Mouse (Mus musculus) neural tube, embryonic 13.5 days (tissue): ENCODE measurements at regions not wholly inside any gene's neighbourhood (a gene's known extent, or its start where the extent isn't known, plus 50 kb on each side); places are given as distances from the start of the nearest gene placed in this dataset.

Source experiments
- ATAC-seq: fragments of 200-750 bp; cut with Nextera tagmentation; 2 replicates; pipeline ENCODE4 v1.8.0; 2017; ENCODE audit warnings: low read depth, mild to moderate bottlenecking, moderate TSS enrichment, moderate library complexity
- H3K27ac ChIP-seq: fragments of 300-500 bp; sonication (generic); replicated peaks from 2 replicates; pipeline ENCODE4 v1.5.1; 2015; ENCODE audit warnings: moderate library complexity, mild to moderate bottlenecking, inconsistent platforms
- H3K27me3 ChIP-seq: fragments of 300-500 bp; sonication (generic); 2 replicates; pipeline ENCODE4 v1.6.1; 2015; ENCODE audit warnings: mild to moderate bottlenecking, inconsistent platforms
- H3K36me3 ChIP-seq: fragments of 300-500 bp; sonication (generic); 2 replicates; pipeline ENCODE4 v1.6.1; 2015; ENCODE audit warnings: mild to moderate bottlenecking, inconsistent platforms
- H3K4me1 ChIP-seq: fragments of 300-500 bp; sonication (generic); replicated peaks from 2 replicates; pipeline ENCODE4 v1.6.1; 2015; ENCODE audit warnings: inconsistent platforms
- H3K4me2 ChIP-seq: fragments of 300-500 bp; sonication (generic); 2 replicates; pipeline ENCODE4 v1.6.1; 2015; ENCODE audit warnings: inconsistent platforms, mild to moderate bottlenecking, moderate library complexity
- H3K4me3 ChIP-seq: fragments of 300-500 bp; sonication (generic); 2 replicates; pipeline ENCODE4 v1.5.1; 2015; ENCODE audit warnings: mild to moderate bottlenecking, inconsistent platforms
- H3K9ac ChIP-seq: fragments of 300-500 bp; sonication (generic); 2 replicates; pipeline ENCODE4 v1.6.1; 2015; ENCODE audit warnings: moderate library complexity, mild to moderate bottlenecking, inconsistent platforms
- H3K9me3 ChIP-seq: fragments of 300-500 bp; sonication (generic); 2 replicates; pipeline ENCODE4 v1.6.1; 2016; ENCODE audit warnings: inconsistent platforms
- WGBS: fragments of 180-500 bp; shearing (Covaris S2); methylation state at CpG from one replicate; pipeline ENCODE4 v1.1.7; 2015; 5-methylcytosine and 5-hydroxymethylcytosine counted together

- no peak for ATAC-seq
- H3K9ac ChIP-seq, result no peak overlapping the region
- H3K27ac ChIP-seq, result no peak overlapping the region
- H3K9me3 ChIP-seq, result no peaks in the 10 kb centered on the region
- WGBS, result 73% methylated on average over 4 of the region's 4 CpGs
- H3K27me3 ChIP-seq, result no peaks in the 10 kb centered on the region
- H3K4me2 ChIP-seq, result no peak overlapping the region
- H3K4me1 ChIP-seq, result no peaks in the 10 kb centered on the region
- H3K4me3 ChIP-seq, result no peak overlapping the region
- no peaks in the 10 kb centered on the region for H3K36me3 ChIP-seq
Measured at GRCm38 (mm10) chr3:149393317-149394172, 403.2 kb upstream of the Adgrl2 start.

GRCm38 (mm10) chr3:149392164-149392563 lies 401.8 kb upstream of the Adgrl2 start:
- Histone ChIP-seq H3K9ac (no peak overlapping the region), H3K27me3 (no peaks in the 10 kb centered on the region), H3K4me3 (no peak overlapping the region), H3K4me2 (no peak overlapping the region), H3K27ac (no peak overlapping the region), H3K4me1 (no peaks in the 10 kb centered on the region; the same call in 1 of the 2 replicates), H3K9me3 (no peaks in the 10 kb centered on the region), H3K36me3 (no peaks in the 10 kb centered on the region)
- no peak for ATAC-seq
- WGBS, result 94% methylated on average over 9 of the region's 9 CpGs

GRCm38 (mm10) chr3:149387537-149387936 lies 397.2 kb upstream of the Adgrl2 start:
- ATAC-seq, result no peak; the same call in 1 of the 2 replicates
- Histone ChIP-seq H3K27me3 (no peaks in the 10 kb centered on the region), H3K4me3 (no peak overlapping the region), H3K27ac (no peak overlapping the region), H3K36me3 (no peaks in the 10 kb centered on the region), H3K9ac (no peak overlapping the region), H3K4me1 (no peaks in the 10 kb centered on the region; the same call in 1 of the 2 replicates), H3K9me3 (no peaks in the 10 kb centered on the region), H3K4me2 (no peak overlapping the region)
- 17% methylated on average over 3 of the region's 3 CpGs for WGBS

GRCm38 (mm10) chr3:149386027-149386426 lies 395.7 kb upstream of the Adgrl2 start:
- no peak overlapping the region for H3K9ac ChIP-seq
- H3K4me3 ChIP-seq, result no peak overlapping the region
- H3K27ac ChIP-seq, result no peak overlapping the region
- no peaks in the 10 kb centered on the region for H3K9me3 ChIP-seq
- no peak overlapping the region for H3K4me2 ChIP-seq
- H3K27me3 ChIP-seq, result no peaks in the 10 kb centered on the region
- no peak for ATAC-seq
- no peaks in the 10 kb centered on the region for H3K36me3 ChIP-seq
- peaks cover 7% of the 10 kb centered on the region; the same call in 1 of the 2 replicates for H3K4me1 ChIP-seq
- 74% methylated on average over 2 of the region's 2 CpGs for WGBS

- WGBS, result 40% methylated on average over 6 of the region's 6 CpGs
- H3K9ac ChIP-seq, result no peak overlapping the region
- peaks cover 11% of the 10 kb centered on the region; the same call in 1 of the 2 replicates for H3K4me1 ChIP-seq
- no peak overlapping the region for H3K4me2 ChIP-seq
- H3K4me3 ChIP-seq, result no peak overlapping the region
- H3K36me3 ChIP-seq, result no peaks in the 10 kb centered on the region
- no peaks in the 10 kb centered on the region for H3K9me3 ChIP-seq
- H3K27ac ChIP-seq, result no peak overlapping the region
- no peaks in the 10 kb centered on the region for H3K27me3 ChIP-seq
- no peak for ATAC-seq
Measured at GRCm38 (mm10) chr3:149385336-149385735, 395.0 kb upstream of the Adgrl2 start.

- no peaks in the 10 kb centered on the region for H3K9me3 ChIP-seq
- 70% methylated on average over 10 of the region's 10 CpGs for WGBS
- H3K4me3 ChIP-seq, result no peak overlapping the region
- no peak overlapping the region for H3K9ac ChIP-seq
- no peak overlapping the region for H3K4me2 ChIP-seq
- H3K27ac ChIP-seq, result no peak overlapping the region
- no peak for ATAC-seq
- no peaks in the 10 kb centered on the region for H3K27me3 ChIP-seq
- 0 out of 2 replicates have a peak, but pooled peaks cover 11% of the 10 kb centered on the region for H3K4me1 ChIP-seq
- H3K36me3 ChIP-seq, result no peaks in the 10 kb centered on the region
Measured at GRCm38 (mm10) chr3:149381559-149382245, 391.3 kb upstream of the Adgrl2 start.

- Histone ChIP-seq H3K27me3 (no peaks in the 10 kb centered on the region), H3K9ac (no peak overlapping the region), H3K4me1 (0 out of 2 replicates have a peak, but pooled peaks cover 11% of the 10 kb centered on the region), H3K4me3 (no peak overlapping the region), H3K36me3 (no peaks in the 10 kb centered on the region), H3K9me3 (no peaks in the 10 kb centered on the region), H3K27ac (no peak overlapping the region), H3K4me2 (no peak overlapping the region)
- WGBS, result 75% methylated on average over 6 of the region's 6 CpGs
- ATAC-seq, result no peak
Measured at GRCm38 (mm10) chr3:149381051-149381450, 390.7 kb upstream of the Adgrl2 start.

GRCm38 (mm10) chr3:149379866-149380472 lies 389.6 kb upstream of the Adgrl2 start:
- Histone ChIP-seq H3K27ac (no peak overlapping the region), H3K27me3 (no peaks in the 10 kb centered on the region), H3K4me2 (no peak overlapping the region), H3K36me3 (no peaks in the 10 kb centered on the region), H3K4me3 (no peak overlapping the region), H3K9me3 (no peaks in the 10 kb centered on the region), H3K4me1 (0 out of 2 replicates have a peak, but pooled peaks cover 11% of the 10 kb centered on the region), H3K9ac (no peak overlapping the region)
- WGBS, result 80% methylated on average over 15 of the region's 15 CpGs
- no peak for ATAC-seq

GRCm38 (mm10) chr3:149379249-149379865 lies 389.0 kb upstream of the Adgrl2 start:
- Histone ChIP-seq H3K9me3 (no peaks in the 10 kb centered on the region), H3K4me3 (no peak overlapping the region), H3K36me3 (no peaks in the 10 kb centered on the region), H3K27me3 (no peaks in the 10 kb centered on the region), H3K27ac (no peak overlapping the region), H3K4me2 (no peak overlapping the region), H3K9ac (no peak overlapping the region), H3K4me1 (0 out of 2 replicates have a peak, but pooled peaks cover 11% of the 10 kb centered on the region)
- no peak for ATAC-seq
- WGBS, result 84% methylated on average over 3 of the region's 3 CpGs

GRCm38 (mm10) chr3:149371439-149371838 lies 381.1 kb upstream of the Adgrl2 start:
- Histone ChIP-seq H3K27ac (no peak overlapping the region), H3K9ac (no peak overlapping the region), H3K4me2 (no peak overlapping the region), H3K4me1 (no peaks in the 10 kb centered on the region), H3K27me3 (no peaks in the 10 kb centered on the region; the same call in 1 of the 2 replicates), H3K4me3 (no peak overlapping the region), H3K9me3 (no peaks in the 10 kb centered on the region), H3K36me3 (no peaks in the 10 kb centered on the region)
- no peak for ATAC-seq
- WGBS, result 89% methylated on average over 5 of the region's 5 CpGs

GRCm38 (mm10) chr3:149370517-149371227 lies 380.3 kb upstream of the Adgrl2 start:
- no peak for ATAC-seq
- WGBS, result 87% methylated on average over 6 of the region's 6 CpGs

More at GRCm38 (mm10) chr3:149370517-149371227, 380.3 kb upstream of the Adgrl2 start:
- Histone ChIP-seq H3K36me3 (no peaks in the 10 kb centered on the region), H3K4me2 (no peak overlapping the region), H3K9me3 (no peaks in the 10 kb centered on the region), H3K27ac (no peak overlapping the region), H3K9ac (no peak overlapping the region), H3K4me3 (no peak overlapping the region), H3K4me1 (no peaks in the 10 kb centered on the region), H3K27me3 (no peaks in the 10 kb centered on the region; the same call in 1 of the 2 replicates)
